Mouse (Mus musculus): ENCODE data around the gene Kremen1.

Kremen1 gene

DNA sequence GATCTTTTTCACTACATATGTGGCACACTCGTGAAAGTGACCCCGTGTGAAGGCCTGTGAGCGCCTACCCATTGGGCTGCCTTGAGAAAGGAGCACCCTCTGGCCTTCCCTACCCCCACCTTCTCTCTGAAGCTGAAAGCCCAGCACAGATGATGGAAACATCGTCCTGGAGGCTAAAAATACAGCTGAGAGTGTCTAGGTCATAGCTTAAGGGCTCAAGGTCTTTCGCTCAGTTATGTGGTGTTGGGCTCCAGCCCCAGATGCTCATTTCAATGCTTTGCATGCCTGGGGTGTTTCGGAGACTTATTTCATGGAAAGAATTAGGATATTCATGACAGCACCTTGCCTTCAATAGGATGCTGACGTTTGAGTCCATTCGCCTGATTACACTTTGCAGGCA is 4.4 kb upstream of the Kremen1 start:
- DNase-seq: no peak

DNA sequence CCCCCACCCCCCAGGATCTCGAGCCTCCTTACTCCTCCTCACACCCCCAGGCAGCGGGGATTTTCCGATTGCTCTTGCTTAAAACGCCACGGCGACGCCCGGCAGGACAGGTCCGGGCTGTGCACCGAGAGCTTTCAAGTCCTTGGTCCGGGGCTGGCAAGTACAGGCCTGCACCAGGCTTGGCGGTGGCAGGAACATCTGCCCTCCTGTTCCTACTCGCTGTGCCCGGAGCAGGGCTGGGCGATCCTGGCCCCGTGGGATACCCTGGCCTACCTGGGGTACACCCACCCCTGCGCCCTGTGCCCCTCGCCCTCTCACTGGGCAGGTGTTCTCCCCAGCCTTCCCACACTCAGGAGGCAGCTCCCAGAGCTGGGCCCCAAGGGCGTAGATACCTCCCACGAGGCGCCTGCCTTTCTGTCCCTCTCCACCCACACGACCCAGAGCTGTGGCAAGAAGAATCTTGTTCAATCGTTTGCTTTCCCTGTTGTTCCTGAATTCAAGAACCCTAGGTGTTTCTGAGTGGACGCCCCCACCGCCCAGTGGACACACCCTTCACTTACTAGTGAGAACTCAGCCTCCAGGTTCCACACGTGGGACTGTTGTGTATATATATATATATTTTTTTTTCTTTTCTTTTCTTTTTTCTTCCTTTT is 1.8 kb upstream of the Kremen1 start:
- no peak for DNase-seq

DNA sequence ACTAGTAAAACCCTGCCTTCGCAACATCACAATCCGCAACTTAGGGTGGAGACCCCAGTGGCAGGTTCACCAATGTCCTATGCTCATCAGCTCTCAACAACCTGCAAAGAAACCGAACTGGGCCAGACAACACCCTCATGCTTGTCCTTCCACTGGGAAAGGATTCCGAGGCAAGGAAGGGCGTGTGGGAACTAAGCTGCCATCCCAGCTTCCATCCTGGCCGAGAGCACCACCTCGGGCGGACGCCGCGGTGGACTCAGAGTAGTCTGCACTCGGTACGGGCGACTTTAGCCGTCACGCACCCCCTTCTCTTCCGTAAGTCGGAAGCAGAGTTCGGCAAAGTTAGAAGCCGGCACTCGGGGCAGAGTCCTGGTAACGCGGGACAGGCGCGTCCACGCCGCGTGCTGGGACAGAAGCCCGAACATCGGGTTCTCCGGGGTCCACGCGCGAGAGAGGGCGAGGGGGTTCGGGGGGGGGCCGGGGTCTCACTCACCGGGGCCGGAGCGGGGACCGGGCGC is 357 bp downstream of the Kremen1 start:
- peak; percentile 48 to 72 for DNase-seq

DNA sequence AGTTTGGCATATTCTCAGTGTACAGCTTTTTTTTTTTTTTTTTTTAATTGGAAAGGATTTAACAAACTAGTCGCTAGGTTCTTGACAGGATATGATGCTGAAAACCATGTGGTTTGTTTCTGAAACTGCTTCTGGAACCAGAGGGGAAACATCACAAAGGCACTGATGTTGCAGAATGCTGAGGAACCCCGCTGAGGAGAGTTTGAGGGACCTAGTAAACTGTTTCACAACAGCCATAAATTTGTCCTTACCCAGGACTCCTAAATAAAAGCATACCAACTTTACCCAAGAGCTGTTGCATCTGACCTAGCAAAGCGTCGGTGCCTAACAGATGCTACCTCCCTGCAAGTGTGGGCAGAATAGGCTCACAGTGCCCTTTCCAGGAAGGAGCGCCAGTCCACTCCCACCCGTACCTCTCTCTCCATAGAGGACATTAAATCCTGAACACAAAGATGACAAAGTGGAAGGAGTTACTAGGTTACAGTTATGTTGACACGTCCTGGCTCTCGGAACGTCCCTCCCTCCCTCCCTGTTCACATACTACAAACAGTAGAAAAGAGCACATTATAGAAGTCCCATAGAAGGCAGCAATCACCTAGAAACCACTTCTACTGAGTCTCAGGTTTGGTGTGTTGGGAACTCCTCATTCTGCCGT is 1.3 kb downstream of the Kremen1 start:
- peak in 1 of 2 experiments; percentile 7 for DNase-seq

DNA sequence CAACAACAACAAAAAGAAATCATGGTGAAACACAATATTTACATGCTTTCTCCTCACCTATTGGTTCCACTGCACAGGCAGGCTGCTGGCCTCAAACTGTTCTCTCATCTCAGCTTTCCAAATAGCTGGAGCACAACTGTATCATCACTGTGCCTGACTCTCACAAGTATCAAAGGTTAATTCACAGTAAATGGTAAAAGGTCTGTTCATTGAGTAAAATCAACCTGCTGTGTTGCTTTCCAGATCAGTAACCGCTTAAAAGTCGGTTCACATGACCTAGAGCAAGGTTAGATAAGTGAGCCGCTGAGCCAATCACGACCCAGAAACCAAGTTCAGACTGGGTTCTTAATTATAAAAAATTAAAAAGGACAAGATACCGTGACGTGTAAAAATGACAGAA is 3.3 kb downstream of the Kremen1 start:
- peak; percentile 17 to 36 for DNase-seq

DNA sequence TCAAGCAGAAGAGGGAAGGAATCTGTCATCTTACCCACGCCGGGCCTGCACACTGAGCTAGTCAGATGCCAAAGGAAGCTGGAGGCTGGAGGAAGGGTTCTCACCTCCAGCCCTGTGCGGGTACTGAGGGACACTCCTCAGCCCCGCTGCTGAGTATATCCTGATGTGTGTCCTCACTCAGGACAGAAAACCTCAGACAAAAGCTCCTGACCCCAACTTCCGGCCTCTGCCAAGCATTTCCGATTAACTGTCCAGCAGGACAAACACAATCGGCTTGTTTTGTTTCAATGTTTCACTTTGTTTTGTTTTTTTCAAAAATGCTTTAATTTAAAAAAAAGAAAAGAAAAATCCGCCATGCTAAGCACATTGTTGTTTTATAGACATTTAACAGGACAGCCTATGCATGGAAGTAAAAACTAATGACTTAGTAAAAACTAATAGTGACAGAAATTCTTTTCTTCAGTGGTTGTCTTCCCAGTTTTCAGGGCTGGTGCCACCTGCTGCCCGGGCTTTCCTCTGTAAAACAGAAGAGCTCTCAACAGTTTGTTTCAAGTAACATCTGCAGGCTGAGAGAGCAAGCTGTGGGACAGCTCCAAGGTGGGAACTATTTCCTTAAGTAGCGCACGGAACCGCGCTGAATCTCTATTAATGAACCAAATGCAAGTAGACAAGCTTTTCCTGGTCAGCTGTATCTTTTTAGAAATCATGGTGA is 4.1 kb downstream of the Kremen1 start:
- DNase-seq: peak; percentile 50 to 60

DNA sequence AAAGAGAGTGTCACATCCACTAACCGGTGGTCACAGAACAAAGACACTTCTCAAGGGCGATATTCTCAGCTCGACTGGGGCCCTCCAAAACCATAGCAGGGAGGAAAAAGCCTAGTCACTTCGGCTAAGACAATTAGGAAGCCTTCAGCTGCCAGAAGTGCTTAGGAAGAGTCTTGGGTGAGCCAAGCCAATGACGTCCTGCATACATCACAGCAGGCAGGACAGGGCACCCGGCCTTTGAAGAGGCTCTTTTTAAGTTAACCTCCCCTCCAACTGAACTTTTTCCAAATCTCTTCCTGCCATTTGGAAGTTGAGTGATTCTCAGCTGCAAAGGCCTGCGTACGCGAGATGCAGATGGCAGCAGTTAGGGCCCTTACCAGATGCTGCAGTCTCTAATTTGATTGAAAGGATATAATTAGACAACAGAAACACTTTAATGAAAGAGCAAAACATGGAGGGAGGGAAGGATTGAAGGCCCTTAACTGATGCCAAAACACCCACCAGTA is 5.8 kb downstream of the Kremen1 start:
- DNase-seq: no peak

DNA sequence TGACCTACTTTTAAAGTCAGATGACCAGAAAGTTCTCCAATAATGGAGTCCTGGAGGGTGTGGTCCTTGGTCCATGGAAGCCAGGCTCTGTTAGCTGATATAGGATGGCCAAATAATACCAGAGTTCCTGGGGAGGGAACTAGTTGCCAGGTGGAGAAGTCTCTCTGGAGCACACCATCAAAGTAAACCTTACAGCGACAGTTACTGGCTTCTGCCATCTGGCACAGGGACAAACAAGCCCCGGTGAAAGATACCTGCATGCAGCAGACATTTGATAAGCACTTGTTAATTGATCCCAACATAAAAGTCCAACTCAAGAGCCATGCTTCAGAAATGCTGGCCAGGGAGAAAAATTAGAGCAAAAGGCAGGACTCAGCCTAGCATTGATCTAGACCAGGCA is 7.3 kb downstream of the Kremen1 start:
- no peak for DNase-seq

DNA sequence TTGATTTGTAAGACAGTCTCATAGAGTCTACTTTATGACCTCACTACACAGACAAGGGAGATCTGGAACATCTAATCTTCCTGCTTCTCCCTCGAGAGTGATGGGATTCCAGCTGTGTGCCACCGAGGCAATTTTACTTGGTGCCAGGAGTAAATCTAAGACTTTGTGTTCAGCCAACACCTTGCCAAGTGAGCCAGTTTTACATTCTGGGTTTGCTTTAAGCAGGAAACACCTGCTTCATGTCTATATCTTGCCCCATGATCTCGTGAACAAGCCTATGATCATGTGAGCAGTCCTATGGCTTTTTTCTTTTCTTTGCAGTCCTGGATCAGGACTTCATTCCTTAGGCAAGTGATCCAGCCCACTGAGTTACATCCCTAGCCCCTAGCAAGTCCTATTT is 7.8 kb downstream of the Kremen1 start:
- no peak for DNase-seq

DNA sequence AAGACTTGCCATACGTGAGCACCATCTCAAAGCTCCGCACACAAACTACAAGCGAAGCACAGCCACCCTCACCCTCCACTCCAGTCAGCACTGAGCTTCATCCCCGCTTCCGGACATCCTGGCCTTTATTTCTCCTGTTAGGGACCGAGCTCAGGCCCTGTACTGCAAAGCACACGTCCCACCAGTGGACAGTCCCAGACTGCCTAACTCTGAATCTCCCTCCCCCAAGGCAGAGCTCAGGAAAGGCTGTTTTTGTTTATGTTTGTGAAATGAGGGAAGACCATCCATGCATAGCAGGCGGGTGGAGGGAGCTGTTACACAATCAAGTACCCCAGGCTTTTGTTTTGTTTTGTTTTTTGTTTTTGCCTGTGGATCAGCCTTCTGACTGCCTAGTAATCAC is 8.6 kb downstream of the Kremen1 start:
- no peak for DNase-seq

DNA sequence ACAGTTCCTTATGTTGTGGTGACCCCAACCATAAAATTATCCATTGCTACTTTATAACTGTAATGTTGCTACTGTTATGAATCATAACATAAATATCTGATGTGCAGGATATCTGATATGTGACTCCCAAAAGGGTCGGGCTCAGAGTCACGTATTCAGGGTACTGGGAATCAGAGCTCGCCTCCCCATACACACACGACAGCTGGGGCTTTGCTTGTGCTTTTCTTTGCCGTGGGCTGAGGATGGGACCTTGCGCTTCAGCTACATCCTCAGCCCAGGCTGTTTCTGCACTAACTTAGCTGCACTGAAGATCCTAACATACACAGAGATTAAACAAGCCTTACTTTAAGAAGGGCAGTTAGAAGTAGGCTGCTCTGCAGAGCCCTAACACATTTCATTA is 10.2 kb downstream of the Kremen1 start:
- DNase-seq: no peak

DNA sequence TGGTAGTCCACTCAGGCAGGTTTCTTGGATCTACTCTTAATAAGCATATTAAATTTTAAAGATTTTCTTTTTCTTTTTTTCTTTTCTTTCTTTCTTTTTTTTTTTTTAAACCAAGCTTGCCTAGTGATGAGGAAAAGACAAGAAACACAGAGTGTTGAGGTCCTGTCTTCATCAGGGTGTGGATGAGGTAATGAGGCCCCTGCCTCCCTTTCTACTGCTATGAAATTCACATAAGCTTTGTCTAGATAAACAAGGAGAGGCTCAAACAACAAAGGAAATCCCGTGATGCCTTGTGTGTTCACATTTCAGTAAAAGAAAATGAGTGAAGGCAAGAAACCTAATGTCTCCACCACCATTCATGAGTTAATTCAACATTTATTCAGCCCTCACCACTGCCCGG is 13.2 kb downstream of the Kremen1 start:
- DNase-seq: no peak

DNA sequence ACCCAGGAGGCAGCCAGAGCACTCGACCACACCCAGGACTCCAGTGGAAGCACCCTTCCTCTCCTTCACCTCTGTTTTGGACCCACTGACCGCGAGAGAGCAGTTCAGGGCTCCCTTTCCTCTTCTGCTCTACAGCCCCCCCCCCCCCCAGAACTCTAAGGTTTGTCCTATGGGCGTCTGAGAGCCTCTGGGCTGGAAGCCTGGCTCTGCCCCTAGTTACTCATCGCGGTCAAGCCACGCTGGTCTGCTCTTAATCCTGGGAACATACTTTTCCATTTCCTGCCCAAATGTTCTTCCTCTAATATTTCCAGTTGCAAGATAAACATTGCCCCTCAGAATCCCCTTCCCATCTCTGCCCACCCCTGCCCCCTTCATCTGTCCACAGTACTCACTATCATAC is 15.9 kb downstream of the Kremen1 start:
- no peak for DNase-seq

DNA sequence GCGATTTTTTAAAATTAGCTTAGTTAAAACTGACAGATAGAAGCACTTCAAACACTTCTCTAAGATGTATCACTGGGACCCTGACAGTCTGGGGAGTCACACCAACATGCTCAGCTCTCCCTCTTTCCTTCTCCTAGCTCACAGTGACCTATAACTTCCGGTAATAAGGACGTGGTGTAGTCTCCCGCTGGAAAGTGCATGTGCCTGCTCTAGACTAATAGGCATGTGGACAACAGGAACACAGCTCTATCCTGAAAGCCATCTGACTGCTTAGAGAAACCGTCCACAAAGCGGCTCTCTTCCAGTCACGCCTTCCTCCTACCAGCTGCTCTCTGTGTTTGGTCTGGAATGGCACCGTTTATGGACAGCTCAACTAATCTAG is 16.6 kb downstream of the Kremen1 start:
- no peak for DNase-seq

DNA sequence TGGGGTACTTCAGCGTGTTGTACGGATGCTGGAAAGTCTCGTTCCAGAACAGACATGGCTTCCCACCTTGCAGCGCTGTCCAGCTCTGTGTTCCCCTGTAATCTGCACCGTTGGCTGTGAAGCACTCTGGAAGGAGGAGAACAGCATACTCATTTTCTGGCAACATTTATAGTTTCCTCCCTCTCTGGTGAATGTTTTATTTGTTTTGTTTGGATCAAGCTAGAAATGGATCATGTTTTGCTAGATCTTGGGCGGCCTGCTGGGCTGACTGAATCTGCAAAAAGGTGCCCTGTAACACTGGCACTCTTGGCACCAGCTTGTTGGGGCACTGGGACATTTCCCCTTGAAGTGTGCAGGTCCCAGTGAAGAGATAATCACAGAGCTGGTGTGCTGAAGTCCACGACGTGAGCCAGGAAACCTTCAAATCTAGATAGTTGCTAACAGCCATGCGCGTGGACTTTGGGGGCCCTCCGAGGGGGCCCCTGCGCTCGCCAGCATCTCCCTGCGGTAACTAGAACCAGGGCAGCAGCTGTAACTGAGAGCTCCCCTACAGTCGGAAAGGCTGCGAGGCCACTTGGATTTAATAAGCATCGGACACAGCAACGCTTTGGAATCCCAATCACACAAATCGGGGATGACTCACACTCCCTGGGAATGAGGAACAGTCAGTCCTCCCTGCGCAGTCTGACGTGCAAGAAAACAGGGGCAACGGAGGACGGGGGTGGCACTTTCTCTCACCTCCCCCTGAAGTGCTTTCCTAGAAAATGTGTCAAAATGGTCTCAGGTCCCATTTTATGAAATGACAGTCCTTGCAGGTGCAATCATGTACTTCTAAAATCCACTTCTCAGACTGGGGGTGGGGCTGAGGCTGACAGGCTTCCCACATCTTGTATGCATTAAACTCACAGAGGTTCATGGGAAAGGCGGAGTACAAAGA is 17.3 kb downstream of the Kremen1 start:
- DNase-seq: peak; percentile 60 to 65

DNA sequence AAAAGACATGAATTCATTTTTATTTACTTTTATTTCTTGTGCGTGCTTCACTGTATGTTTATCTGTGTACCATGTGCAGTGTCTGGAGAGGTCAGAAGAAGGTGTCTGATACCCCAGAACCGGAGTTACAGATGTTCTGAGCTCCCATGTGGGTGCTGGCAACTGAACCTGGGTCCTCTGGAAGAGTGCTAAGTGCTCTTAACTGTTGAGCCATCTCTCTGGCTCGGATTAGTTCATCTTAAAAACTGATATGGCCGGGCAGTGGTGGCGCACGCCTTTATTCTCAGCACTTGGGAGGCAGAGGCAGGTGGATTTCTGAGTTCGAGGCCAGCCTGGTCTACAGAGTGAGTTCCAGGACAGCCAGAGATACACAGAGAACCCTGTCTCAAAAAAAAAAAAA is 18.1 kb downstream of the Kremen1 start:
- DNase-seq: no peak

DNA sequence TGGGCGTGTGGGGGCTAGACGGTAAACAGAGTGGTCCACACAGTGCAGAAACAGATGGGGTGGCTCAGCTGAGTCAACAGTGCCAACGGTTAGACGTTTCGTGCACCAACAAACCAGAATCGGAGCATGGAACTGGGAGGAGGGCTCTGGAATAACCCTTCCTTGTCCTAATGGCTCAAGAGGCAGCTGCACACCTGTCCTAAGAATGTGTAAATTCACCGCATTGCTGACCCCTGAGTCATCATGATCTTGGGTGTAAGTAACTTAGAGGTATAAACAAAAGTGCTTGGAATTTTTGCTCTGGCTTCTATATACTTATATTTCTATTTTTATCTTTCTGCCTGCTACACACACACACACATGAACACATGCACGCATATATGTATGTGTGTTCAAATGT is 19.2 kb downstream of the Kremen1 start:
- no peak for DNase-seq

DNA sequence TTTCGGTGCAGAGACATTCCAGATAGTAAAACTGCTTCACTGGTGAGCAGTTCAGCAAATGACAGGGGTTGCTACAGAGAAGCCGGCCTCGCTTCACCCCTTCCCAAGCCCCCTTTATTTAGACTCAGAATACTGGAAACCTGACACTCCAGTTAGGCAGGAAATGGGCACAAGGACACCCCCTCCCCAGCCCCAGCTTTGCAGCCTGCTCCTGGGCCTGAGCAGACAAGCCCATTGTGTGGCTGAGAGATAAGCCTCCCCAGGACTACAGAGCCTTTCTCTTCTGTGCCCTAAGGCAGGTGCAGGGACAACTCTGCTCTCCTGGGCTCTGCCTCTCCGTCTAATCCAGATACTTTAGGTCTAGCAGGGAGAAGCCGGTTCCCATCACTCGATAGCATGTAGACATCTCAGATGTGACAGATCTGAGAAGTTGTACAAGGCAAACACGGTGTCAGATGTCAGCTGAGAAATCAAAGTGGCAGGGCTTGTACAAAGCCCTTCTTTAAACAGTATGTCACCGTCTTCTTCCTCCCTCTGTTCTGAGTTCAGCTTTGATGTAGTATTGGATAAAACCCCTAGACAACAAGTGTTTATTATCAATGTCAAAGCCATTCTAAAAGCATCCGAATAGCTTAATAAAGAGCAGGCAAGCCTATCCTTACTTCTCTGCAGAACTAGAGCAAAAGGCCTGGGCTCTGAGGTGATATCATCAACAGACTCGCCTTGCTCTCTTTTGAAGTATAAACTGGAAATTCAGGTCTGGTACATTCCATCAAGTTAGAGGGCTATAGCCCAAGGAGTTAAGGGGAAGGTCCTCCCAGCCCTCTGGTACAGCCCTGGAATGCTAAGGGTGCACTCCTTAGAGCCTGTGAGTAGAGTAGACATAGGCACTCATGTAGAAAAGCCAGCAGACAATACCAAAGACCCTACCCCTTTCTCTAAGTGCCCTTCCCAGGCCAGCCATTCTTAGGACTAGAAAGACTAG is 21.4 kb downstream of the Kremen1 start:
- DNase-seq: no peak

DNA sequence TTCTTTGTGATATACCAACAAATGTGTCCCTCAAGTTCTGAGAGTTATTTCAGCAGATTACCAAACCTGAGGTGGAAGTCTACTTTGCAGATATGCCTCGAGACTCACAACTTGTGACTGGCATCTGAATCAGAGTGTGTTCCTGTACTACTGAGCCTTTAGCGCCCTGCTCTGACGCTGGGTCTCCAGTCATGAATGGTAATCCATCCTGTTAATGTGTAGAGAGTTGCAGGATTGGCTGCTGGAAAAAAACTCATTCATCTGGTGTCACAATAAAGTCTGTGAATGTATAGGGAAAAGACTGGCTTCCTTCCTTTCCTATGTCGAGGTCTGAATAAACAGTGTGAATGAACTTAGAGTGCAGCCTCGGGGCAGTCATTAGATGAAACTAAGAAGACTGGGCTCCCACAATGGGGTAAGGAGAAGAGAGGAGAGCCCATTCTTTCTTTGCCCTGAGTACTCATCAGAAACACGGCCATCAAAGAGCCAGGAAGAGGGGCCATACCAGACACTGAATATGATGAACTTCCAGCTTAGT is 41.4 kb downstream of the Kremen1 start:
- DNase-seq: no peak

DNA sequence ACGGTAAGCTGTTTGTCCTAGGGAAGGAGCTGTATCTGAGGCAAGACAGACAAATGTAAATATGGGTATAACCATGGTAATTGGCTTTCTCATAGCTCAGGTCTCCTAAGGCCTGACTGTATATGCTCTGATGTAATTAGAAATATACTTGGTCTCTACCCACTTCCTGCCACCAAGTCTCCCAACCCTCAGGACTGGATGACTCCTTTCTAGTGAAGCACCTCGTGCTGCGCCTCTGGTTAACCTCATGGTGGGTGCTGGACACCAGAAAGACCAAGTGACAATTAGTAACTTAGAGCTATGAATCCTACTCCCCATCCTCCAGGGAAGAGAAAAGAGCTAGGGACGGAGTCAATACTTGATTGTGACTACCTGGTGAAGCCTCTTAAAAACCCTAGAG is 42.0 kb downstream of the Kremen1 start:
- DNase-seq: no peak
